Mouse (Mus musculus): ENCODE data around the gene Ccdc50. TPM values are rescaled to one million over a fixed set of nuclear protein-coding genes. Genes with fewer than 3 reads are reported as not detected.
A peak's percentile ranks its signal among the peaks of the same experiment; 100 is the strongest.

The Ccdc50 gene
- polyA plus RNA-seq (2012; rRNA removed), result 15.6 and 16.4 TPM in 2 replicates

DNA sequence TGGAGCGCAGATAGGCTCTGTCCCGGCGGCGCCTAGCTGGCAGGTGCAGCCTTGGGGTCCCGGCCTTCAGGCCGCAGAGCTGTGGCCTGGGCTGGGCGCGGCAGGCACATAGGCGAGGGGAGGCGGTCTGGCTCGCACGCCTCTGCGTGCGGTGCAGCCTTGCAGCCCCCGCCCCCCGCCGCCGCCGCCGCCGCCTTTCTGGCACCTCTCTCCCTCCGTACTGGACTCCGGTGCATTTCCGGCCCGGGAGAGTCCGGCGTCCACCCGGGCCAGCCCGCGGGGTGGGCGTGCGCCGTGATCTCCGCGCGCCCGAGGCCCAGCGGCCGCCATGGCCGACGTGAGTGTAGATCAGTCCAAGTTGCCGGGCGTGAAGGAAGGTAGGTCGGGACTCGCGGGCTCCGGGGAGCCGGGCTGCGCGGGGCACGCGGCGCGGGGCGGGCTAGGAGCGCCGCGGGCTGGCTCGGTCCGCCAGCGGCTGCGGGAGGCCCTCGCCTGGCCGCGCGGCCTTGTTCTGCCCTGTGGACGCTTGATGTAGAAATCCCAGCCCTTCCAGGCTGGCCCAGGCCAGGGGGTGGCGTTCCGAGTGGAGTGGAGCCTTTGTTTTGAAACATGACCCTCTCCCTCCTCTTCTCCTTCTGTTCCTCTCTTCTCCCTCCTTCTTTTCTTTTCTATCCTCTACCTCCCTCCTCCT lies at the start of gene Ccdc50:
Gene Ccdc50, plus strand, starts transcription at position 109 of the 691 bp plus-strand sequence.
- peak; percentile 82 for DNase-seq
- H3K4me3 ChIP-seq (replicated peaks; ENCODE audit: extremely low read depth, low read depth, low read length), result peak within 1 kb of the TSS; percentile 82
- no peak for TF ChIP-seq CTCF (IDR thresholded peaks at IDR 0.05; ENCODE audit: insufficient read depth, low read length)
- no peak; the same call in 1 of the 2 replicates for TF ChIP-seq POLR2A (IDR thresholded peaks at IDR 0.05; ENCODE audit: borderline replicate concordance, extremely low read depth, low read depth, low read length)
- peaks cover 8% of the 10 kb centered on the region for H3K4me1 ChIP-seq (ENCODE audit: control insufficient read depth, insufficient read depth, low read length)
- under 1% methylated on average over 69 of the region's 69 CpGs for WGBS

GRCm38 (mm10) chr16:27347521-27347920 lies 41.1 kb upstream of the Ccdc50 start:
- no peak overlapping the region for H3K4me3 ChIP-seq (replicated peaks; ENCODE audit: extremely low read depth, low read depth, low read length)
- no peak for DNase-seq
- TF ChIP-seq POLR2A (IDR thresholded peaks at IDR 0.05; ENCODE audit: borderline replicate concordance, extremely low read depth, low read depth, low read length), result no peak
- no peak for TF ChIP-seq CTCF (IDR thresholded peaks at IDR 0.05; ENCODE audit: insufficient read depth, low read length)
- WGBS, result 60% methylated on average over 3 of the region's 3 CpGs
- H3K4me1 ChIP-seq (ENCODE audit: control insufficient read depth, insufficient read depth, low read length), result no peaks in the 10 kb centered on the region

- WGBS, result 65% methylated on average over 1 of the region's 1 CpGs
- Histone ChIP-seq H3K4me3 (replicated peaks; ENCODE audit: extremely low read depth, low read depth, low read length) (no peak overlapping the region), H3K4me1 (ENCODE audit: control insufficient read depth, insufficient read depth, low read length) (no peaks in the 10 kb centered on the region)
- no peak for DNase-seq
- no peak for TF ChIP-seq CTCF (IDR thresholded peaks at IDR 0.05; ENCODE audit: insufficient read depth, low read length)
- TF ChIP-seq POLR2A (IDR thresholded peaks at IDR 0.05; ENCODE audit: borderline replicate concordance, extremely low read depth, low read depth, low read length), result no peak
Observed at GRCm38 (mm10) chr16:27348359-27348758, 40.3 kb upstream of the Ccdc50 start.

DNA sequence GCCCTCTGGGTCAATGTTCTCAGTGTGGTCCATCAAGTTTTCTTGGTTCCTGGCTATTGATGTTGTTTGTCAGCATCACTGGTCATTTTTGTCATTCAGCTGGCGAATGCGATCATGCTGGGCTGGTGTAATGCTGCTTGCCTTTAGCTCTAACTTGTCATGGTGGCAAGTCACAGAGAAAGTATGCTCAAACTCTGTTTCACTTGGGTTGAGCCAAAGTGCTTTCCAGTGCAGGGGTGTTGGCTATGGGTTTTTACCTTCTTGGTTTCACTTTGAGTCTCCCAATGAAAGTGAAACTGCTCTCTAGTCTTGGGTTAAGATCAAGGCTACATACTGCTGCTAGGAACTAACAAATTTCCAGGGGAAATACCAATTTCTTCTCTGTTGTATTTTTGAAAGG lies 39.4 kb upstream of the Ccdc50 start:
- WGBS, result 82% methylated on average over 2 of the region's 2 CpGs
- TF ChIP-seq POLR2A (IDR thresholded peaks at IDR 0.05; ENCODE audit: borderline replicate concordance, extremely low read depth, low read depth, low read length) (no peak), CTCF (IDR thresholded peaks at IDR 0.05; ENCODE audit: insufficient read depth, low read length) (no peak)
- no peak overlapping the region for H3K4me3 ChIP-seq (replicated peaks; ENCODE audit: extremely low read depth, low read depth, low read length)
- no peaks in the 10 kb centered on the region for H3K4me1 ChIP-seq (ENCODE audit: control insufficient read depth, insufficient read depth, low read length)
- no peak for DNase-seq

DNA sequence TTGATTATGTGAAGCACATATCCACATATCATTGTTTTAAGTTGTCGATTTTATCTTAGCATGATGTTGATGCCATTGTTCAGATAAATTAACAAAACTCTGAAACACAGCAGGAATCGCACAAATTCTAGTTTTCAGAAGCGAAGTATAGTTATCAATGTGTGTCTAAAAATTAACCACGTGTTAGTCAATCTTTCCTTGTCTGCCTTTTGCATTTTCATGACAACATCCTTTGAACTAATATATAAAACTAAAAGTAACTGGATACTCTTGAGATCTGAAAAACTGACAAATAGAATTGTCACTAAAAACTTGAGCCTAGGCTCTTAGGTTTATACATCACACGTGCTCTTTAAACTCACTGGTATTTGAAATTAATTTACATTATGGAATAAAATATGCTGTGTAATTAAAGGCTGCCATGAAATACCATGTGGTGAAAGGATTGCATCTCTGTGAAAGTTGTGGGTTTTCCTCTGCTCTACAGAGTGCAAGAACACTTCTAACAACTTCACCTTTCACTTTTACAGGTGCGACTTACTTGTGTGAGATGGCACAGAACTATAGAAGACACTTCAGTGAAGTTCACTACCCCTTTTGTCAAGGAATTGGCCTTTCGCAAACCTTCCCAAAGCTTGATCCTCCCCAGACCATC lies 38.7 kb upstream of the Ccdc50 start:
- DNase-seq, result no peak
- Histone ChIP-seq H3K4me1 (ENCODE audit: control insufficient read depth, insufficient read depth, low read length) (no peaks in the 10 kb centered on the region), H3K4me3 (replicated peaks; ENCODE audit: extremely low read depth, low read depth, low read length) (no peak overlapping the region)
- no peak for TF ChIP-seq CTCF (IDR thresholded peaks at IDR 0.05; ENCODE audit: insufficient read depth, low read length)
- TF ChIP-seq POLR2A (IDR thresholded peaks at IDR 0.05; ENCODE audit: borderline replicate concordance, extremely low read depth, low read depth, low read length), result no peak
- WGBS, result 84% methylated on average over 7 of the region's 7 CpGs

GRCm38 (mm10) chr16:27354464-27354863 lies 34.2 kb upstream of the Ccdc50 start:
- no peaks in the 10 kb centered on the region for H3K4me1 ChIP-seq (ENCODE audit: control insufficient read depth, insufficient read depth, low read length)
- no peak for TF ChIP-seq CTCF (IDR thresholded peaks at IDR 0.05; ENCODE audit: insufficient read depth, low read length)
- WGBS, result 62% methylated on average over 2 of the region's 2 CpGs
- no peak overlapping the region for H3K4me3 ChIP-seq (replicated peaks; ENCODE audit: extremely low read depth, low read depth, low read length)
- no peak for DNase-seq

- WGBS, result 88% methylated on average over 1 of the region's 1 CpGs
- TF ChIP-seq POLR2A (IDR thresholded peaks at IDR 0.05; ENCODE audit: borderline replicate concordance, extremely low read depth, low read depth, low read length) (no peak), CTCF (IDR thresholded peaks at IDR 0.05; ENCODE audit: insufficient read depth, low read length) (no peak)
- H3K4me1 ChIP-seq (ENCODE audit: control insufficient read depth, insufficient read depth, low read length), result no peaks in the 10 kb centered on the region
- no peak for DNase-seq
- no peak overlapping the region for H3K4me3 ChIP-seq (replicated peaks; ENCODE audit: extremely low read depth, low read depth, low read length)
Observed at GRCm38 (mm10) chr16:27360059-27360458, 28.6 kb upstream of the Ccdc50 start.

- Histone ChIP-seq H3K4me3 (replicated peaks; ENCODE audit: extremely low read depth, low read depth, low read length) (no peak within 1 kb of the TSS), H3K4me1 (ENCODE audit: control insufficient read depth, insufficient read depth, low read length) (no peaks in the 10 kb centered on the region)
- WGBS, result 70% methylated on average over 8 of the region's 8 CpGs
- TF ChIP-seq CTCF (IDR thresholded peaks at IDR 0.05; ENCODE audit: insufficient read depth, low read length), result no peak
- TF ChIP-seq POLR2A (IDR thresholded peaks at IDR 0.05; ENCODE audit: borderline replicate concordance, extremely low read depth, low read depth, low read length), result no peak
- no peak for DNase-seq
Observed at GRCm38 (mm10) chr16:27370191-27370590, 18.5 kb upstream of the Ccdc50 start, which contains the start of gene Uts2b. TSS of gene Uts2b (minus strand) at chr16:27370239.

DNA sequence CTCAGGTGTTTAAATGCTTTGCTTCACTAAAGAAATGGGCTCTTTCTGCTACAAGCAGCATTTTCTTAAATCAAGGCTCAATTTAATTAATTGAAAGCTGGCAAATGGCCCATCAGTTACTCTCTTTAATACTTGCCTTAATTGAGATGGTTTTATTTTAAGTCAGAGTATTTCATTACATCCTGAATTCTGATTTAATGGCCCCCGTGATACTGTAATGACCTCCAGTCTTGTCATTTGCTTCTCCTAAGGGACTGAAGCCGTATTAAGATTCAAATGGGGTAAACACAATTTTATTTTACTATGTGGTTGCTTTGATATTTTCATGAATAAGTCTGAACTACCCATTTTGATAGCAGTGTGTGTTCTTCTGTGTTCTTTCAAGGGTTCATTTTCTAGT lies 18.0 kb upstream of the Ccdc50 start:
- no peak for TF ChIP-seq POLR2A (IDR thresholded peaks at IDR 0.05; ENCODE audit: borderline replicate concordance, extremely low read depth, low read depth, low read length)
- no peak for TF ChIP-seq CTCF (IDR thresholded peaks at IDR 0.05; ENCODE audit: insufficient read depth, low read length)
- DNase-seq, result no peak
- Histone ChIP-seq H3K4me3 (replicated peaks; ENCODE audit: extremely low read depth, low read depth, low read length) (no peak overlapping the region), H3K4me1 (ENCODE audit: control insufficient read depth, insufficient read depth, low read length) (no peaks in the 10 kb centered on the region)
- 85% methylated on average over 2 of the region's 2 CpGs for WGBS

DNA sequence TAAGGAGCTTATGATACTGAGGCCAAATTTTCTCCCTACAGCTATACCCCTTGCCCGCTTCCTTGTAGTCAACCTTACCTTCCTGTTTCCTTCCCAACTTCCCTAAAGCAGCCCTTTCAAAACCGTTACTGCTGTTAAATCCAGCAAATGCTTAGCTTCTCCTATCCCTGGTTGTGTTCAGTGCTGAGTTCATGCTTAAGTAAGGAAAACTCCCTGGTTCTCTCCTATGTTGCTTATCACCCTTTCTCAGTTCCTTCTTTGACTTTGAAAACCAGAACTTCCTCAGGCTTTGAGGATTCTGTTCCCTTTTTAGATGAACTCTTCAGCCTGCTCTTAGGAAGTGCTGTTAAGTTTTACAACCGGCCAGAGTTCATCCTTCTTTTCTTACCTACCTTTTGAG lies 14.5 kb upstream of the Ccdc50 start:
- TF ChIP-seq POLR2A (IDR thresholded peaks at IDR 0.05; ENCODE audit: borderline replicate concordance, extremely low read depth, low read depth, low read length), result no peak
- no peak for TF ChIP-seq CTCF (IDR thresholded peaks at IDR 0.05; ENCODE audit: insufficient read depth, low read length)
- WGBS, result 52% methylated on average over 3 of the region's 3 CpGs
- DNase-seq, result no peak
- Histone ChIP-seq H3K4me1 (ENCODE audit: control insufficient read depth, insufficient read depth, low read length) (no peaks in the 10 kb centered on the region), H3K4me3 (replicated peaks; ENCODE audit: extremely low read depth, low read depth, low read length) (no peak overlapping the region)
